Mouse (Mus musculus) telencephalon, adult 2 months (tissue): ENCODE measurements around the gene Tbx2.

Experiments
- DNase-seq: peaks from one replicate; pipeline ENCODE4 v3.0.0-alpha.2; 2011; ENCODE audit warnings: low read depth, low spot score

The Tbx2 gene

GRCm38 (mm10) chr11:85825031-85825430 lies 7.3 kb upstream of the Tbx2 start:
- DNase-seq: no peak

GRCm38 (mm10) chr11:85825823-85826222 lies 6.5 kb upstream of the Tbx2 start:
- DNase-seq: no peak

- DNase-seq: no peak
Measured at GRCm38 (mm10) chr11:85827342-85827741, 5.0 kb upstream of the Tbx2 start.

- DNase-seq: no peak
Measured at GRCm38 (mm10) chr11:85828691-85829519, 3.4 kb upstream of the Tbx2 start.

- no peak for DNase-seq
Measured at GRCm38 (mm10) chr11:85829520-85830440, 2.6 kb upstream of the Tbx2 start.

- DNase-seq: no peak
Measured at GRCm38 (mm10) chr11:85830901-85831341, 1.4 kb upstream of the Tbx2 start.

- DNase-seq: no peak
Measured at GRCm38 (mm10) chr11:85831656-85832230, 608 bp upstream of the Tbx2 start.

- no peak for DNase-seq
Measured at GRCm38 (mm10) chr11:85833081-85833521, 750 bp downstream of the Tbx2 start.

GRCm38 (mm10) chr11:85833761-85834385 lies 1.5 kb downstream of the Tbx2 start:
- no peak for DNase-seq

- no peak for DNase-seq
Measured at GRCm38 (mm10) chr11:85834386-85834931, 2.1 kb downstream of the Tbx2 start.

GRCm38 (mm10) chr11:85835001-85835752 lies 2.8 kb downstream of the Tbx2 start:
- DNase-seq: no peak

- DNase-seq: no peak
Measured at GRCm38 (mm10) chr11:85835753-85836522, 3.6 kb downstream of the Tbx2 start.

- no peak for DNase-seq
Measured at GRCm38 (mm10) chr11:85836523-85837290, 4.4 kb downstream of the Tbx2 start.

GRCm38 (mm10) chr11:85837291-85837647 lies 4.9 kb downstream of the Tbx2 start:
- DNase-seq: no peak

- no peak for DNase-seq
Measured at GRCm38 (mm10) chr11:85837648-85838423, 5.5 kb downstream of the Tbx2 start.

- DNase-seq: no peak
Measured at GRCm38 (mm10) chr11:85838424-85839257, 6.3 kb downstream of the Tbx2 start.

- DNase-seq: no peak
Measured at GRCm38 (mm10) chr11:85839258-85840030, 7.1 kb downstream of the Tbx2 start.
